Mouse (Mus musculus): ENCODE results near the gene Rin1. TPM values are rescaled to one million over a fixed set of nuclear protein-coding genes. Genes with fewer than 3 reads are reported as not detected.
A peak's percentile ranks its signal among the peaks of the same experiment; 100 is the strongest.

Rin1 gene
- polyA plus RNA-seq, 1 experiment = 68.7 TPM

GRCm38 (mm10) chr19:5062446-5062845, 12.2 kb downstream of the Rin1 start:
- TF ChIP-seq CTCF (IDR thresholded peaks at IDR 0.05; ENCODE audit: extremely low read depth, insufficient read depth, low read length) = no peak
- no peak for TF ChIP-seq POLR2A (IDR thresholded peaks at IDR 0.05; ENCODE audit: extremely low read depth, insufficient read depth, low read length)

DNA sequence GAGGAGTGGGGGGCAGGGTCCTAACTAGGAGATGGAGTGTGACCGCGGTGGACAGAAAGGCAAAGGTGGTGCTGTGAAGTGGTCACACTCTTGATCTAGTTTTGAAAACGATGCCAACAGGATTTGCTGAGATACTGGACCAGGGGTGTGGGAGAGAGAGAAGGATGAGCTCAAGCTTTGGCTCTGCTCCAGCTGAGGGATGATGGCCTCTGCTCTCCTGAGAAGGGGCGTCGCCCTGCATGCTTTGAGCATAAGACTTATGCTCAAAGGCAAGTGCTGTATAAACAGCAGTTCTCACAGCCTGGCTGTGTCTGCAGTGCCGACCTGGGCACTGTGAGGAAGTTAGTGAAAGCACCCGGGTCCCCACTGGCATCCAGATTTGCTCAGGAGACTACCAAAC, 14.8 kb downstream of the Rin1 start:
- TF ChIP-seq POLR2A (IDR thresholded peaks at IDR 0.05; ENCODE audit: extremely low read depth, insufficient read depth, low read length) (no peak), CTCF (IDR thresholded peaks at IDR 0.05; ENCODE audit: extremely low read depth, insufficient read depth, low read length) (no peak)
- Histone ChIP-seq H3K27ac (ENCODE audit: insufficient read depth, low read length) (no peak overlapping the region), H3K4me1 (ENCODE audit: control insufficient read depth, insufficient read depth, low read length) (0 out of 2 replicates have a peak, but pooled peaks cover 1% of the 10 kb centered on the region), H3K4me3 (ENCODE audit: insufficient read depth, low read length) (no peak overlapping the region)

More at GRCm38 (mm10) chr19:5062446-5062845, 12.2 kb downstream of the Rin1 start:
- Histone ChIP-seq H3K4me1 (ENCODE audit: control insufficient read depth, insufficient read depth, low read length) (peaks cover 7% of the 10 kb centered on the region), H3K27ac (ENCODE audit: insufficient read depth, low read length) (no peak overlapping the region), H3K4me3 (ENCODE audit: insufficient read depth, low read length) (no peak overlapping the region)

DNA sequence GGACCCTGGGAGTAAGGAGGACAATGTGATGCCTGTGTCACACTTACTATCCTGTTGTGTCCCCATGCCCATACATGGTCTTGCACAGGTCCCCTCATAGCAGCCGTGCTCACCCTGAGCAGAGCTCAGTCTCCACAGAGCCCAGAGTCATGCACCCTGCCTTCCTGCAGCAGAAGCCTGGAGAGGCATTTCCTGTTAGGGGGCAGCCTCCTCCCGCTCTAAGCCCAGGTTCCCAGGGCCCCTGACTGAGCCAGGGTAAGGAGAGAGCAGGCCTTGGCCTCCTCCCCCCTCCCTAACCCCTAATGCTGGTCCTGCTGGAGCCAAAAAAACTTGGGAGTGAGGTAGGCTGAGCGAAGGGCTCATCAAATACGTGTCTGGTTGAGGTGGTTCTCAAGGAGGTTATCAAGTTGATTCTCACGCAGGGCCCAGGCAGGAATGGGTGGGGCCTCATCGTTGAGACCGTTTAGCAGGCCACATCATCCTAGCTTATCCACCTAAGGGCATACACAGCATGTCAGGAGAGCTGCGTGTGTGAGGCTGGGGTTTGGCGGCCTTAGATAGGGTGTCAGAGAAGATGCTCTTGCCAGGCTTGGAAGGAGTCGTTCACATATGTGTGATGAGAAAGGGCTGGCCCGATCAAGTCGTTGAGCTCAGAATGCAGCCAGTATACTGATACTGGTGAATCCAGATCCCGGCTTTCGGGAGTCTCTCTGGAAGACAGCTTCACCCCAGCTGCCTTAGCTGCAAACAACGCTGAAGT, 16.9 kb downstream of the Rin1 start:
- no peak overlapping the region for H3K27ac ChIP-seq (ENCODE audit: insufficient read depth, low read length)
- no peaks in the 10 kb centered on the region for H3K4me1 ChIP-seq (ENCODE audit: control insufficient read depth, insufficient read depth, low read length)
- TF ChIP-seq POLR2A (IDR thresholded peaks at IDR 0.05; ENCODE audit: extremely low read depth, insufficient read depth, low read length) (no peak), CTCF (IDR thresholded peaks at IDR 0.05; ENCODE audit: extremely low read depth, insufficient read depth, low read length) (no peak)
- H3K4me3 ChIP-seq (ENCODE audit: insufficient read depth, low read length) = no peak overlapping the region

DNA sequence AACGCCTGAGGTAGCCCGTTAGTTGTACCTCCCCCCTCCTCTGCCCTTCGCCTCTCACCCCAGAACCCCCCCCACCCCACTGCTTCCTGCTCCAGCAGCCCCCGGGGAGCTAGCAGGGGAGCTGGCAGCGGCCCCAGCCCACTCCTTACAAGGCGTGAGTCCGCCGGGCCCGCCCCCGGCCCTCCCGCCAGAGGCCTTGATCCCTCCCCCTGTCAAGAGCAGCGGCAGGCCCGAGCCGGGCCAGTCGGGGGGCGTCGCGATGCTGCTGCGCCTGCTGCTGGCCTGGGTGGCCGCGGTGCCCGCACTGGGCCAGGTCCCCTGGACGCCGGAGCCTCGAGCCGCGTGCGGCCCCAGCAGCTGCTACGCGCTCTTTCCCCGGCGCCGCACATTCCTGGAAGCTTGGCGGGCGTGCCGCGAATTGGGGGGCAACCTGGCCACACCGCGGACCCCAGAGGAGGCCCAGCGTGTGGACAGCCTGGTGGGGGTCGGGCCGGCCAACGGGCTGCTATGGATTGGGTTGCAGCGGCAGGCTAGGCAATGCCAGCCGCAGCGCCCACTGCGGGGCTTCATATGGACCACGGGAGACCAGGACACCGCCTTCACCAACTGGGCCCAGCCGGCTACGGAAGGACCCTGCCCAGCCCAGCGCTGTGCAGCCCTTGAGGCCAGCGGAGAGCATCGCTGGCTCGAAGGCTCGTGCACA, 17.7 kb downstream of the Rin1 start, which contains the start of gene Cd248:
Cd248 (plus strand) TSS at position 212 of the 703 bp plus-strand sequence.
- no peak within 1 kb of the TSS for H3K27ac ChIP-seq (ENCODE audit: insufficient read depth, low read length)
- no peak for TF ChIP-seq CTCF (IDR thresholded peaks at IDR 0.05; ENCODE audit: extremely low read depth, insufficient read depth, low read length)
- no peak for TF ChIP-seq POLR2A (IDR thresholded peaks at IDR 0.05; ENCODE audit: extremely low read depth, insufficient read depth, low read length)
- peak within 1 kb of the TSS; percentile 24 for H3K4me3 ChIP-seq (ENCODE audit: insufficient read depth, low read length)
- no peaks in the 10 kb centered on the region for H3K4me1 ChIP-seq (ENCODE audit: control insufficient read depth, insufficient read depth, low read length)

DNA sequence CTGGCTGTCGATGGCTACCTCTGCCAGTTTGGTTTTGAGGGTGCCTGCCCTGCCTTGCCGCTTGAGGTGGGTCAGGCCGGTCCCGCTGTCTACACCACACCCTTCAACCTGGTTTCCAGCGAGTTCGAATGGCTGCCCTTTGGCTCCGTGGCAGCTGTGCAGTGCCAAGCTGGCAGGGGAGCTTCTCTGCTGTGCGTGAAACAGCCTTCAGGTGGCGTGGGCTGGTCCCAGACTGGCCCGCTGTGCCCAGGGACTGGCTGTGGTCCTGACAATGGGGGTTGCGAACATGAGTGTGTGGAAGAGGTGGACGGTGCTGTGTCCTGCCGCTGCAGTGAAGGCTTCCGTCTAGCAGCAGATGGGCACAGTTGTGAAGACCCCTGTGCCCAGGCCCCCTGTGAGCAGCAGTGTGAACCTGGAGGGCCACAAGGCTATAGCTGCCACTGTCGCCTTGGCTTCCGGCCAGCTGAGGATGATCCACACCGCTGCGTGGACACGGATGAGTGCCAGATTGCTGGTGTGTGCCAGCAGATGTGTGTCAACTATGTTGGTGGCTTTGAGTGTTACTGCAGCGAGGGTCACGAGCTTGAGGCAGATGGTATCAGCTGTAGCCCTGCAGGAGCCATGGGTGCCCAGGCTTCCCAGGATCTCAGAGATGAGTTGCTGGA, 18.4 kb downstream of the Rin1 start:
- no peak overlapping the region for H3K27ac ChIP-seq (ENCODE audit: insufficient read depth, low read length)
- peak overlapping the region; percentile 24 for H3K4me3 ChIP-seq (ENCODE audit: insufficient read depth, low read length)
- no peaks in the 10 kb centered on the region for H3K4me1 ChIP-seq (ENCODE audit: control insufficient read depth, insufficient read depth, low read length)
- TF ChIP-seq POLR2A (IDR thresholded peaks at IDR 0.05; ENCODE audit: extremely low read depth, insufficient read depth, low read length) = no peak
- TF ChIP-seq CTCF (IDR thresholded peaks at IDR 0.05; ENCODE audit: extremely low read depth, insufficient read depth, low read length) = no peak

DNA sequence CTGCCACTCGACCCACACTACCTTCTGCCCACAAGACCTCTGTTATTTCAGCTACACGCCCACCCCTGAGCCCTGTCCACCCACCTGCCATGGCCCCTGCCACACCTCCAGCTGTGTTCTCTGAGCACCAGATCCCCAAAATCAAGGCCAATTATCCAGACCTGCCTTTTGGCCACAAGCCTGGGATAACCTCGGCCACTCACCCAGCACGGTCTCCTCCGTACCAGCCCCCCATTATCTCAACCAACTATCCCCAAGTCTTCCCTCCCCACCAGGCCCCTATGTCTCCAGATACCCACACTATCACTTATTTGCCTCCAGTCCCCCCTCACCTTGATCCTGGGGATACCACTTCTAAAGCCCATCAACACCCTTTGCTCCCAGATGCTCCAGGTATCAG, 19.2 kb downstream of the Rin1 start:
- Histone ChIP-seq H3K4me3 (ENCODE audit: insufficient read depth, low read length) (no peak overlapping the region), H3K27ac (ENCODE audit: insufficient read depth, low read length) (no peak overlapping the region), H3K4me1 (ENCODE audit: control insufficient read depth, insufficient read depth, low read length) (no peaks in the 10 kb centered on the region)
- TF ChIP-seq POLR2A (IDR thresholded peaks at IDR 0.05; ENCODE audit: extremely low read depth, insufficient read depth, low read length) = no peak

- Histone ChIP-seq H3K4me3 (ENCODE audit: insufficient read depth, low read length) (no peak overlapping the region), H3K4me1 (ENCODE audit: control insufficient read depth, insufficient read depth, low read length) (no peaks in the 10 kb centered on the region), H3K27ac (ENCODE audit: insufficient read depth, low read length) (no peak overlapping the region)
- TF ChIP-seq POLR2A (IDR thresholded peaks at IDR 0.05; ENCODE audit: extremely low read depth, insufficient read depth, low read length) (no peak), CTCF (IDR thresholded peaks at IDR 0.05; ENCODE audit: extremely low read depth, insufficient read depth, low read length) (no peak)
Observed at GRCm38 (mm10) chr19:5069978-5070377, 19.7 kb downstream of the Rin1 start.

- no peak overlapping the region; the same call in 1 of the 2 replicates for H3K4me3 ChIP-seq (ENCODE audit: insufficient read depth, low read length)
- no peak overlapping the region for H3K27ac ChIP-seq (ENCODE audit: insufficient read depth, low read length)
- H3K4me1 ChIP-seq (ENCODE audit: control insufficient read depth, insufficient read depth, low read length) = no peaks in the 10 kb centered on the region
Observed at GRCm38 (mm10) chr19:5071077-5071476, 20.8 kb downstream of the Rin1 start.

GRCm38 (mm10) chr19:5071545-5072369, 21.5 kb downstream of the Rin1 start:
- H3K4me3 ChIP-seq (ENCODE audit: insufficient read depth, low read length) = peak overlapping the region; percentile 34
- TF ChIP-seq CTCF (IDR thresholded peaks at IDR 0.05; ENCODE audit: extremely low read depth, insufficient read depth, low read length) (no peak), POLR2A (IDR thresholded peaks at IDR 0.05; ENCODE audit: extremely low read depth, insufficient read depth, low read length) (no peak)
- H3K4me1 ChIP-seq (ENCODE audit: control insufficient read depth, insufficient read depth, low read length) = no peaks in the 10 kb centered on the region
- no peak overlapping the region for H3K27ac ChIP-seq (ENCODE audit: insufficient read depth, low read length)

More at GRCm38 (mm10) chr19:5071077-5071476, 20.8 kb downstream of the Rin1 start:
- TF ChIP-seq CTCF (IDR thresholded peaks at IDR 0.05; ENCODE audit: extremely low read depth, insufficient read depth, low read length) (no peak), POLR2A (IDR thresholded peaks at IDR 0.05; ENCODE audit: extremely low read depth, insufficient read depth, low read length) (no peak)

All from cortical plate, adult 2 months (tissue).